Mouse (Mus musculus): ENCODE data around the gene Mlxipl. TPM values are rescaled to one million over a fixed set of nuclear protein-coding genes. Genes with fewer than 3 reads are reported as not detected.
A peak's percentile ranks its signal among the peaks of the same experiment; 100 is the strongest.

Gene Mlxipl
- total RNA-seq, 2 experiments from 2014 or later: 14.1 to 26.6 TPM

- no peak for DNase-seq
Observed at GRCm38 (mm10) chr5:135148715-135149052, 59.0 kb downstream of the Mlxipl start.

GRCm38 (mm10) chr5:135149053-135149819 is 59.5 kb downstream of the Mlxipl start, which contains the start of gene Tbl2:
TSS of gene Tbl2 (plus strand) at chr5:135149657.
- DNase-seq: peak; percentile 99

- no peak for DNase-seq
Observed at GRCm38 (mm10) chr5:135149820-135150178, 60.1 kb downstream of the Mlxipl start.

- no peak for DNase-seq
Observed at GRCm38 (mm10) chr5:135156496-135156895, 66.8 kb downstream of the Mlxipl start.

GRCm38 (mm10) chr5:135161221-135161620 is 71.5 kb downstream of the Mlxipl start:
- peak; percentile 61 to 73 for DNase-seq

- DNase-seq: no peak
Observed at GRCm38 (mm10) chr5:135161650-135162049, 72.0 kb downstream of the Mlxipl start.

GRCm38 (mm10) chr5:135162361-135162760 is 72.7 kb downstream of the Mlxipl start:
- DNase-seq: no peak

- no peak for DNase-seq
Observed at GRCm38 (mm10) chr5:135162821-135163220, 73.1 kb downstream of the Mlxipl start.

GRCm38 (mm10) chr5:135166909-135167308 is 77.2 kb downstream of the Mlxipl start:
- no peak for DNase-seq

GRCm38 (mm10) chr5:135167469-135167868 is 77.8 kb downstream of the Mlxipl start:
- DNase-seq: no peak

- peak; percentile 97 to 99 for DNase-seq
Observed at GRCm38 (mm10) chr5:135168063-135169062, 78.7 kb downstream of the Mlxipl start, which contains the start of gene Bcl7b. TSS of gene Bcl7b (plus strand) at chr5:135168283.

GRCm38 (mm10) chr5:135169479-135169878 is 79.8 kb downstream of the Mlxipl start:
- no peak for DNase-seq

- no peak for DNase-seq
Observed at GRCm38 (mm10) chr5:135171688-135172220, 82.1 kb downstream of the Mlxipl start.

GRCm38 (mm10) chr5:135172986-135173385 is 83.3 kb downstream of the Mlxipl start:
- no peak for DNase-seq

- DNase-seq: no peak
Observed at GRCm38 (mm10) chr5:135175086-135175485, 85.4 kb downstream of the Mlxipl start.

- no peak for DNase-seq
Observed at GRCm38 (mm10) chr5:135178523-135178922, 88.8 kb downstream of the Mlxipl start.

GRCm38 (mm10) chr5:135178996-135179395 is 89.3 kb downstream of the Mlxipl start:
- DNase-seq: no peak

GRCm38 (mm10) chr5:135179616-135180015 is 89.9 kb downstream of the Mlxipl start:
- DNase-seq: no peak

GRCm38 (mm10) chr5:135180796-135181195 is 91.1 kb downstream of the Mlxipl start:
- DNase-seq: no peak

GRCm38 (mm10) chr5:135181776-135182175 is 92.1 kb downstream of the Mlxipl start:
- DNase-seq: no peak

- DNase-seq: no peak
Observed at GRCm38 (mm10) chr5:135183131-135183861, 93.6 kb downstream of the Mlxipl start.

GRCm38 (mm10) chr5:135185016-135185415 is 95.3 kb downstream of the Mlxipl start:
- DNase-seq: no peak

All from heart, adult 18-20 months (tissue).